Mouse (Mus musculus): ENCODE data around the gene Ankrd61.

DNA sequence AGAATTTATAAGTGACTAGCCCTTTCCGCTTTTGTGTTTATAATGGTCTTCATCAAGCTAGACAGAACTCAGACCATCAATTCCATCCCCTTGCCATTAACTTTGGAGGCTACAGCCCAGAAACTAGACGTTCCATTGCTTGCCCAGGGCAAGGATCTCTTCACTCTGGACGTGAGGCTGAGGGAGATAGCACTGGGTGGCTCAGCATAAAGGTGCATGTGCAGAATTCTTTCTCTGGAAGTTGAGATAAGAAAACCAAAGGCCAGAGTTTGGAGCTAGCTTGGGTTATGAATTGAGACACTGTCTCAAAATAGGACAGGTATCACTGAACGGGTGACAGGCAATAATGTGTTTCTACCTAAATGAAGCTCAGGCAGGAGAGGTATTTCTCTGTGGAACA, 6.3 kb upstream of the Ankrd61 start:
- TF ChIP-seq CTCF (IDR thresholded peaks at IDR 0.05) (no peak), EP300 (IDR thresholded peaks at IDR 0.05) (no peak)

All from lung, postnatal 0 days (tissue).